Mouse (Mus musculus): Measurements from ENCODE around the gene Fam196b. TPM values are rescaled to one million over a fixed set of nuclear protein-coding genes. Genes with fewer than 3 reads are reported as not detected.

Gene Fam196b
- under 1 TPM; 0.07 to 0.11 TPM for total RNA-seq (2021)
- long read RNA-seq, experiment 1: 0 reads
- long read RNA-seq, experiment 2: 0 reads

DNA sequence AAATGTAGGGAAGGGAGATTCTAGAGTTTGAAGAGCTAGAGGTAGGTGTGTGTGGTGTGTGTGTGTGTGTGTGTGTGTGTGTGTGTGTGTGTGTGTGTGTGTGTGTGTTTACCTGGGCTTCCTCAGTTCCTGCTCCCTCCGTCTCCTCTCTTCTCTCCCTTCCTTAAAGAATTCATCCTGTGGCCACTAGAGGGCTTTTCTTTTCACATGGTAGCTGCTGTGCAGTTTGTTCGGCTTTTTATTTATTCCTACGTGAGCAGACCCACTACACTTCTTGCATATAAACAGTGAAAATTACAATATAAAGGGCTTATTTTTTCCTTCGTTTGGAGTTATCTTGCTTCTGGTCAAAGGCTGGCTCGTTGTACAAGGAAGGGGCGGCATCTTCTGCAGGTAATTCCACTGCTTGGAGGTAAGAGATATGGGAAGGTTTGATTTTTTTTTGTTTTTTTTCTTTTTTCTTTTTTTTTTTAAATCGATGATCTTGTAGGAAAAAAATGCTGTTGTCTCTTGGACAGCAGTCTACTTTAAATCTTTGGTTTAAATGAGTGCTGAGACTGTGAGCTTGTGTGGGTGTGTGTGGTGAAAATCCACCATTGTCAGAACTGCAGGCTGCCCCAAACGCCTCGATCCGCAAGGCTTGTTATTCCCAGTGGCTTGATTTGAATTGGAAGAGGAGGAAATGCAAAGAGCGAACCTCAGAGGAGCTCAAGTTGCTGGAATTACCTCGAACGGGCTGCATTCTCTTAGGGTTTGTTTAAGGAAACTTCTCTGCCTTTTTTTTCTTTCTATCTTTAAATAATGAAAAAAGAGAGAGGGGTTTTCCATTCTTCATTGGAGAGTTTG lies at the start of gene Fam196b:
Fam196b (plus strand) TSS at position 289 of the 846 bp plus-strand sequence.
- no peak for DNase-seq

DNA sequence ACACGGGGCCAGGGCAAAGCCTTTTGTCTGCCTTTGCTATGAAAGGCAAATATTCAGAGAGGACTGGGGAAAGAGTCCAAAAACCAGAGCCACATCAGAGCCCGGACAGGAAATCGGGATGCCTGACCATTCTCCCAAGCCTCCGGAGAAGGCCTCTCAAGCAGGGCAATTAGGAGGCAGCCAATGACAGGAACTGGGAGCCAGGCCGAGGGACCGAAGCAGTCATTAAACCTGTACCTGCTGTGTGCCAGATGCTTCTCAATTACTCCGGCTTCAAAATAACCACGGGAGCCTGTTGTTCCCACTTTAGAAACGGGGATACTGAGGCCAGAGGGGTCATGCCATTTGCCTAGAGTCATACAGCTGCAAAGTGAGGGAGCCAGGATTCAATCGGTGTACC lies 42.6 kb upstream of the Fam196b start:
- no peak for DNase-seq

DNA sequence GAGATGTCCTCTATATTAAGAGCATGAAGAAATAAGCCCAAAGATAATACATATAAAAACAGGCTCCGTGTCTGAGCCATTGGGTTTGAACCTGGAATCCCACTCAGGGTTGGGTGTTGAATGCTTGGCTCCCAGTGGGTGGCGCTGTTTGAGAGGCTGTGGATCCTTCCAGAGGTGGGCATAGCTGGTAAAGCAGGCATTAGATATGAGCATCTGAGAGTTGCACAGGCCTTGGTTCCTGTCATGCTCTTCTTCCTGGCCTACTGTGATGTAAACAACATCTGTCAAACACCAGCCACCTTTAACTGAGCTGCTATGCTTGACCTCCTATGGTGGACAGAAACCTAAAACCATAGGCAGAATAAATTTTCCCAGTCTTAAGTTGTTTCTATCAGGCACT lies 38.7 kb upstream of the Fam196b start:
- DNase-seq: no peak

DNA sequence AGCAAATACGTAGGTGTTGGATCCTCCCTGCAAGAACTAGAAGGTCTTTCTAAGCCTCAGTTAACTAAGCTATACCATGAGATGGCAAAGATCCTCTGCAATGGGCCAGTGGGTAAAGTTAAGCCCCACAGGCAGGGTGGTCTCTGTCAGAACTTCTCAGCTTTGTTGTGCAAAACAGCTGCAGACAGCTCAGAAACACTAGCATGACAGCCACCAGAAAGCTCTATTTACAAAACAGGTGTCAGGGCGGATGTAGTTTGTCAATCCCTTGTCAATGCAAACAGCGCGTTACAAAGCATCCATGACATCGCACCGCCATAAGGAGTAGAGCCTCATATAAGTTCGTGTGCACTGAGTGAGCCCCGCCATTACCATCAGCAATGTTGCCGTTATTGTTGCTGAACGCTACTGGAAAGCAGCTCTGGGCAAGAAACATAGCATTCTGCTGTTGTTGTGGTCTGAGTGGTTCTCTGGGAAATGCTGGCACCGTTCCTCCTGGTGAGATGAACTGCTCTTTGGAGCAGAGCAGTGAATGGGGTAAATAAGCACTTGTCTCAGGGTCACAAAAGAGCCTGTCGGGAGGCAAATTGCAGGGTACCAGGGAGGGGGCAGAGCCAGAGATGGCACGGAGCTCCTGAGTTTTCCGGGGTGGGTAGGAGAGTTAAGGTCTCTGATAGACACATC lies 38.1 kb upstream of the Fam196b start:
- DNase-seq: no peak

DNA sequence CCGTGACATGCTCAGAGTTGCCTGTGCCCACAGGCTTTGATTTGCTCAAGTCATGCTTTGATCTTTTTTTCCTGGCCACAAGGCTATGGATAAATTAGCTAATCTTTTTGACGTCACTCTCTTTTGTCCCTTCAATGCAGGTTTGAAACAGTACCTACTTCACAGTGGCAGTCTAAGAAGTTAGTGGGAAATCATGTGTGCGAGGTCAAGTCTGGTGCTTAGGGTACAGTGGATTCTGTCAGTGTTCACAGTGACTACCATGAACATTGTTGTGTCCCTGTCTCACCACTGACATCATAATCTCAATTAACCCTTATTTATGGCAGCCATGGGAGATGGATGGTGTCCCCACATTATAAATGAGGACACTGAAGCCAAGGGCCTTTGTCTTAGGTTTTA lies 37.6 kb upstream of the Fam196b start:
- no peak for DNase-seq

DNA sequence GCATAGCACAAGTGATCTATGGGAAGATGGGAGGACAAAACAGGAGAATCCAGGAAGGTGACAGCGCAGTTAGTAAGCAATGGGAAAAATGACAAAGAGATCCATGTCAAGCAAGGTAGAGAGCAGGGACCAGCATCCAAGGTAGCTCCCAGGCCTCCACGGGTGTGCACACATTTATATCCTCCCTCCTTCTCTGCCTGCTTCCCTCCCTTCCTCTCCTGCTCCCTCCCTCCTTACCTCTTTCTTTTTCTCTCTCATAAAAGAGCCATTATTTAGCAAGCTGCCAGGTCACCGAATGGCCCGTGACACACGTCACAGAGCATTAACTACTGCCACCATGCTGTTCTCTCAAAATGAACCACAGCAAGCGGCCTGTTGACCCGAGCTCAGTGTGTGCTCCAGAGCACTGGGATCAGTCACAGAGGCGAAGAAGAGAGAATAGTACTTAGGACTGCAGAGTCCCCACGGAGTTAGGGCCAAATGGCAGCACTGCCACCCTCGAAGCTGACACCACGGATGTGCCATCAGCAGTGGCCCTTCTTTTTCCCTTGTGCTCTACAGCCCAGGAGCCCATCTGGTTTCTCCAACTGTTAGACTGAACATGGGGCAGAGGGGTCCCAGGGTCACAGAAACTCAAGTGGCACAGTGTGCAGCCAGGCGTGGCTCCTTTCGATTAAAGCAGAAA lies 30.4 kb upstream of the Fam196b start:
- DNase-seq: no peak

DNA sequence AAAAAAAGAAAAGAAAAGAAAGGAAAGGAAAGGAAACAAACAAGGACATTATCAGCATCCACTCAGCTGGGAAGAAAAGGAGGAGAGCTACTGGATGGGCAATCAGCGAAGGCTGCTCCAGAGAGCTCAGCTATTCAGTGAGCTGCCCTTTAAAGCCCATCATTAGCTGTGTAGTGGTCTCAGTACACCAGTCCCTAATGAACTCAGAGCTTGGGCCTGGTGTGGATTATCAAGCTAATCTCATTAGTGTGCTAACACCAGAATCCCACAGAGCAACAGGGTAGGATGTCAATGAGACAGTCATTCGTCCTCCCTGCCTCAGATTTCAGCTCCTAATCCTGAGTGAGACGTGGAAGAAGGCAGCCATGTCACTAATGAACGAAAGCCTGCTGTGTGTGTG lies 24.4 kb upstream of the Fam196b start:
- DNase-seq: no peak

DNA sequence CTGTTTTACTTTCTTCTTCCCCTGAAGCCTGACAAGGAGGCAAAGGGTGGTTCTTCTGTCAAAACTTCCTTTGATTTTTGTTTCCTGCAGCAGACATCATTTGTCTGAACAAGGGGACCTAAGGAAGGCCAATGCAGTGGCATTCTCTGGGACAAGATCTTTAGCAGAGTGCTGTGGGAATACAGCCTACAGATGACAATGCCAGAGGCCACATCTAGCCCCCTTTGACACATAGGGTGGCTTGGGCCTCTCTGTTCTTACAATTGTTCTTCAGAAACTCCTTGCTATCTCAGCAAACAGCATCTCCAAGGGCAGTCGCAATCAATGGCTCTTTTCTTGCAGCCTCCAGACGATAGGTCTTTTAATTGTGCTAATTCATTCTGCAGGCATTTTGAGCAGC lies 23.9 kb upstream of the Fam196b start:
- no peak for DNase-seq

DNA sequence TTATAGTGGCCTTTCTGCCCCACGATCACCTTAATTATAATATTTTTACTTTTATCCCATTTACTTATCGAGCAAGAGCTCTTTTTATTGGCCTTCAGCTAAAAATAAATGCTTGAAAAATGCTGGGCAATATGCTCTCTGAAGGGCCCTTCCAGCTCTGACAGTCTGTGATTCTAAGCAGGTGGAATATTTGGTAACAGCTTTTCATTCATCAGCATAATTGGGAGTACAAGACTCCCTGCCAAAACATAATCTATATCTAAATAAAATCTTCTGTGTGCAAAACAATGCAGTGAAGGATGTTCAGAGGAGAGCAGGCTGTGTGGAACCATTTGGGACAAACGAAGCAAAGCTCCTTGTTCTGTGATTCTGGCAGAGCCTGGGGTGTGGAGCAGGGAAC lies 23.3 kb upstream of the Fam196b start:
- no peak for DNase-seq

DNA sequence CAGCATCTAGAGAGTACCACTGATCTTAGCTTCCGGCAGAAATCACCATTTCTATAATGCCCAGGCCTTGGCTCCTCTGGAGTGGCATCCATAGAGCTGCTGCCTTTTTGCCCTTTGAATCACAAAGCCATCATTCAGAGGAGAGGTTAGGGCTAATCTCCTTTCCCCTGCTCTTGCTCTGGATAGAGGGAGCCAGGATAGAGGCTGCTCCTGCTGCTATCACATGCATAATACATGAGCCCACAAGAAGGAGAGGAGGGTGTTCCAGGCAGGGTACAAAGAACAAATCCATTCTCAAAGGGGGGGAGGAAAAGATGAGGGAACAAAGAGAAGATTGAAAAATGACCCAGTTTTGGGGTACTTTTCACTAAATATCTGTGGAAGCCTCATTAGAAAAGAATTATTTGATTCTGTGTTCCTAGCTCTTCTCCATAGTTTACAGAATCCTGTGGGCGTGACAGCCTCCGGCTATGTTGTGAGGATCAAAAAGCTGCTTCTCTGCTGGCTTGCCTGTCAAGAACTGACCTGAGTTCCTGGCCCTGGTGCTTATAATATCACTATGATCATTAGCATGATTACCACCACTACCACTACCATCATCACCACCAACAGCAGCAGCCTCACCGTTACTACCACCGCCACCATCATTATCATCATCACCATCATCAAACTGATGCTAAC lies 16.8 kb upstream of the Fam196b start:
- DNase-seq: no peak

DNA sequence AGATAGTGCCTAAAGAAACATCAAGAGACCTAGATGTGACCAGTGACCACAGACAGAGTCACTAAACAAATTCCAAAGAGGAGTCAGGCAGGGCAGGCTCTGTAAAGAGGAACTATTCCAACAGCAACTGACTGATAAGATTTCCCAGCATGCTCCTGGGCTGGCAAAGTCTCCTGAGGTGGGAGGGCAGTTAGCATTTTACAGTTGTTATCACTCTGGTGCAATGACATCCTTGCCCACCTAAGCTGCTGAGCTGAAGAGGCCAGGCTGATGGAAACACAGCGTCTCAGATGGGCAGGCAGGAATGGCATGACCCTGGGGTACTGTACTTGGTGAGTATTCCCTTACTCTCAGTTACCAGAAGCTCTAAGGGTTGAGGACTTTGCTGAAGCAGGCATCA lies 15.1 kb upstream of the Fam196b start:
- DNase-seq: no peak

DNA sequence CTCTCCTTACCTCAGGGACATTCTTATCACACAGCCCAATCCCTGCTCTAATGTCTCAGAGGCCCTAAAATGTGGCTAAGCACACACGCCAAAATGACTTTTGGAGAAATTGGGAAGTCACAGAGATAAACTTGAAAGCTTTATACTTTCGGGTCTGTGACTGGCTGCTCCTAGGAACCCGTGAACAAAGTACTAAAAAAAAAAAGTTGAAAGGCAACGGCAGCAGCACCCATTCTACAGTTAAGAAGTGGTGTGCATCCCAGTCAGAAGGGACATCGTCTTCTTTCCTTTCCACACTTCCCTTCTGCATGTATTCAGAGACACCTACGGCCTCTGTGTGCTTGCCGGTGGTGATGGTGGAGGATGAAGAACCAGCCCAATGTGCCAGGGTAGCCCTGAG lies 14.6 kb upstream of the Fam196b start:
- DNase-seq: no peak

DNA sequence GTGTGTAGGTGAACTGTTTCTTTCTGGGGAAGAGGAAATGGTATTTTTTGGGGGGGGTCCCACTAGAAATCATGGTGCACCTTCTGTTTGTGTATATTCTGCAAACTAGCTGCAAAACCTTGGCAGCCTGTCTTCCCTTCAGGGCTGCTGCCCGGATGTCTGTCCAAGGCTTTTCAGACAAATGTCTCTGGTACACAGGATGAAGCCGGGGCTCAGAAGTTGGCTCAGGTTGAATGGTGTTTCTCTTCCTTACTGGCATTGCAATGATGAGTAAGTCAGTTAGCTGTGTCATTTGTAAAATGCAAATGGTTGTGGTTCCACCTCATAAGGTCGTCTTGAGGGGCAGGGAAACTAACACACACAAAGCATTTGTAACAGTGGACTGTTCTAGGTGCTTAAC lies 8.4 kb upstream of the Fam196b start:
- no peak for DNase-seq

DNA sequence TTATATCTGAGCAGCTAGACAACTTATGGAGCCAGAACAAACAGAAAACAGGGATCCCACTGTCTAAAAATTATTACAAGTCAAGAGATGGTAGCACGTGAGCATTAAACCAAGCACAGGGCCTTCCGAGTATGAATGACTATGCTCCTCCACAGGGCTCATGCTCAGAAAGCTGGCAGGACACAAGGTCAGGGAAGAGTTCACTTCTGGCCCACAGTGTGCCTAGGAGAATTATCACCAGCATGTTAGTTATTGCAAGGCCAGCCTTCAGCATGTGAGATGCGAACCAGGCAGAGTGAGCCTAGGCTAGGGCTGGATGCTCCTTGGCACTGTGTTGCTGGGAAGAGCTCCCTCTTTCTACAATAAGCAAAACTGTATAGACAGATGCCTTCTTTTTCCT lies 5.9 kb upstream of the Fam196b start:
- DNase-seq: no peak

DNA sequence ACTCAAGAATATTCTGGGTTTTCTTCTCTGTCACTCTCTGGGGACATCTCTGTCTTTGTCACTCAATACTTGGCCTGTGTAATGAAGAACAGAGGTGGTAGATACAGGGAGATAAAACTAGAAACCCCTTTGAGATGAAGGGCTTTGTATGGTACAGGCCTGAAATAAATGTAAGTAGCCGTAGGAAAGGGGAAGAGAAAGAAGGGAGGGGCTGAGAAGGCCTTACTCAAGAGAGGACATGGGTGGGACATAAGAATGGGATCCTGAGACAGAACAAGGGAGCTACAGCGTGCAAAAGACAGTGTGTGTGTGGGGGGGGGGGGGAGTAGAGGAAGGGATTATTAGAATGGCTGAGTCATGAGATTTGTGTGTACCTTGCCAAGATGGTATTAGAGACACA lies 5.3 kb upstream of the Fam196b start:
- DNase-seq: no peak

DNA sequence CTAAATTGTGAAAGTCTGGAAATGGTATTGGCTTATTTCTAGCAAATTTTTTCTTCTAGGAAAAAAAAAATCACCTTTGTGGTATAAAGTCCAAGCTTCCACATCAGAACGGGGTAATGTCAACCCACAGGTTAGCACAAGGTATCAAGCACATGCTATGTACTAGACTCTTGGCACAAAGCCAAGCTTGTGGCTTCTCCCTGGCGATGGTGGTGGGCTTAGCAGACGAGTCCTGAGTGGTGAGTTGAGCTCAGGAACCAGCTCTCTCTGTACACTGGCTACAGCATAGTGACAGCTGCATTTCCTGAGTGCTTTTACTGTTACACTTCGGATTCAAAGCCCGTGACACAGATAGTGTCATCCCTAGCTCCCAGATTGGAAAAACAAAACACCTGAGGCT lies 2.9 kb upstream of the Fam196b start:
- no peak for DNase-seq

DNA sequence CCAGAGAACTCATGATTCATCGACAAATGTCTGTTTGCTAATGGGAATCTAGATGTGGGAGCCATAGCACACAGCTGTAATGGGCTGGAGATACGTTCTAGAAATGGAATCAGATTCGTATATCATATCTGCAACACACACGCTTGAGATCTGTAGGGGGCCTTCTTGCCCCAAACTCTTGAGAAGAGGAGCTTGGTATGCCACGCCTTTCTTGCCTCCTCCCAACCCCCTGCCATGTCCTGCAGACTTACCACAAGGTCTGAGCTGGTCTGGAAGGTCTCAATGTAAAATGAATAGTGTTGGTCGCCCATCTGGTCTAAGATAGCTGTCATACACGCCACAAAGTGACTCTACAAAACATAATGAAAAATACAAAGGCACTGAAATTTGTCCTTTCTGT lies 2.4 kb upstream of the Fam196b start:
- no peak for DNase-seq

DNA sequence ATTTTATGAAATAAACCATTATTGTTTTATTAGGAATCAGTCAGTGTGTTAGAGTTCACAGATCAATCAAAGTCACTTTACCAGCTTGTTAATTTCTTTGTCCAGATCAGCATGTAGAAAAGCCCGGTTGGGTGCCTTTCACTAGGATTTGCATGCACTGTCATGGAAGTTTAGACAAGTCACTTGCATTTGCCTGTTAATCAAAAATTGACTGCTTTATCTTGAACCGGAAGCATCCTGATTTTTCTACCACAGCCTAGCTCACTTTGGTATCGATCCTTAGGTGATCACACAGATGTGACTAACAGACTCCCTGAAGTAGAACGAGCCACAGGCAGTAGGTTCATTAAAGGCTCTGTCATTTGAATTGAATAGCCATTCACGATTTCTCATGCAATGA lies 761 bp downstream of the Fam196b start:
- no peak for DNase-seq

DNA sequence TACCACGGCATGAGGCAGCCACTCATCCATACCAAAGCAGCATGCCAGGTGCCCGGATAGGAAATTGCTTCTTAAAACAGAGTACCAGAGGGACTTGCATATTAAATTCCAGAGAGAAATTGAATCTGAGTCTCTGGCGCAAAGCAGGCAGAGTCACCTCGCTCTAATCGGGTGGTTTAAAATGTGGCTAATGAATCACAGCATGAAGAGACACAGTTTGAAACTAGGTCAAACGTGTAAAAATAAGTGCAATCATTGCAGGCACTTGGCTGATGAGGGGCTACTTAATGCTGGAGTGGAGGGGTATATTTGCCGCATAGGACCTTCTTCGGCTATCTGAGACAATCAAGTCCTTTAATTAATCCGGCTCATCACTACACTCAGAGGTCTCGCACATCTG lies 1.6 kb downstream of the Fam196b start:
- no peak for DNase-seq

DNA sequence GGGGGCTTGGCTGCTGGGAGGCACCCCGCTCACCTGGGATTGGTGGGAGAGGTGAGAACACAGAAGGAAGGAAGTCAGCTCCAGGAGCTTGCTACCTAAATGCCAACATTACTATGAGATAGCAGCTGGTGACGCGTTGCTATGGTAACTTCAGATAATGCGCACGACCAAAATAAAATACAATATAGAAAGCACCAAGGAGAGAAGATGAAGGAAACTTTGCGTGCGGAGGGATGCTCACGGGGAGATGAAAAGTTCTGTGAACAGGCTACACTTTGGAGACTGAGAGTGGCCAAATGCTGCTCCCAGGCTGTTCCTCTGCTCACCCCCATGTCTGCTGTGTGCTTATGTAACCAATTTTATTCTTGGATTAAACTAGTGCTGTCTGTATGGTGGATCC lies 2.4 kb downstream of the Fam196b start:
- DNase-seq: no peak

DNA sequence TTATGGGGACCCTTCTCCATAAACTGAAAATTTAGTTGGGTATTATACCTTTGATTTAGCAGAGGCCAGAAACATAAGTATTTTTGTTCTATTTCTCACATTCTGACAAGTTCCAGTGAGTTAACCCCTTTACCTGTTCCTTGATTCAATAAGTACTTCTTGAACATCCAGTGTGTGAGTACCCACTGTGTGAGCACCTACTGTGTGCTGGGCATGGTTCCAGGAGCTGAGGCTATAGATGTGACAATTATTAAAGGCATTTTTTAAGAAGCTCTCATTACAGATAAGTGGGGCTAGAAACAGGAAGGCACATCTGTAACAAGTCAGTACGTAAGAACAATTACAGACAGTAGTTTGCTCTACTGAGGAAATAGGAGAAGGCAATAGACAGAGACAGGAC lies 4.7 kb downstream of the Fam196b start:
- no peak for DNase-seq

DNA sequence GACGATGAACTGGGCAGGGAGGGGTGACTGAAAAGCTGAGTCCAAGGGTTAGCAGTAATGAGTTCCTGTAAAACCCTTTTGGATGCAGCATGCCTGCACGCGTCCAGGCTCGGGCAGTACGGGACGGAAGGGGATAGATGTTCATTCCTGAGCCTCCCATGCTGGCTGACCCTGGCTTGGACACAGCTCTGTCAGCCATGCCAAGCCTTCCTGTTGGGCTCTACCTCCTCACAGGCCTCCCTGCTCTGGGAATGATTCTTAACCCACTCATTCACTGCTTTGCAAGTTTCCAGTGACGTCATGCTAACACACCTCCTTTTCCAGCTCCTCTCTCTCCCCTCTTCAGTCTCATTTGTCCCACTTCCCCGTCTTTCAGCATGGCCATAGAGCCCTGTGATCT lies 9.0 kb downstream of the Fam196b start:
- no peak for DNase-seq

Measured in gastrocnemius, postnatal 10 days (tissue).